Mouse (Mus musculus) lung, postnatal 10 days (tissue): ENCODE measurements at regions not wholly inside any gene's neighbourhood (a gene's known extent, or its start where the extent isn't known, plus 50 kb on each side); places are given as distances from the start of the nearest gene placed in this dataset.

ENCODE experiments used
- DNase-seq: peaks from one replicate; pipeline ENCODE4 v3.0.0; 2021

GRCm38 (mm10) chr12:26244701-26245100 is 170.4 kb downstream of the Rnf144a start:
- DNase-seq = no peak

DNA sequence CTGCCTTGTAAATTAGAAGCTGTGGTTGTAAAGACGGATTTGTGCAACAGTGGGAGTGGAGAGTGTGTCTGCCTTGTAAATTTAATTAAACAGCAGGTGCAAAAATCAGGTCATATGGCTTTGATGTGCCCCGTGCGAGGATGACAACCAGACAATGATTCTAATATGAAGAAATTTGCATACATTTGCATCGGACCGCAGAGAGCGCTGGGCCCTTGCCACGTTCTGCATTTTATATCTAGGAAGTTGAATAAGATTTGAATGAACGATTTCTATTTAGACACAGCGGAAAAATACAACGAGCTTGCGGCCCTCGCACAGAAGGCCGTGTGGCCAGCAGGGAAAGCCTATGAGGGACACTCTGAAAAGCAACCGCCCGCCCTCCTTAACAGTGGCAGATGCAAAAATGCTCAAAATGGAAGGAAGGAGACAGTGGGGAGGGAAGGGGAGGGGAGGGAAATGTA is 187.5 kb downstream of the Rnf144a start:
- no peak for DNase-seq

DNA sequence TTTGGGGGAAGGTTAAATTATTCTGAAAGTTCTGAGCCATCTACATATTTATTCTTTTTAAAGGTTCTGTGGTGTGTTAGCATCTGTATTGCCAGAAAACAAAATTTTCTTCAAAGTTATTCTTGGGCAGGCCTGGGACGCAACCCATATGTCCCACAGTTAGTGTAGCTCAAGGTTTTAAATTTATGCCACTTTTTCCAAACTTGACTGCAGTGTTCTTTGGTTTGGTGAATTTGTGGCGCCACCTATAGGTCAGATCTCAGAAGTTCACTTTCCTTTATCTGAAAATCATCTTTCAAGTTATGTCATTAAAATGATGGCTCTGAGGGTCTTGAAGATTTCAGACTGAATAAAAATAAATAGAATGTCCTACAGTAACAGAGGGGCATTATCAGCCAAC is 188.7 kb downstream of the Rnf144a start:
- DNase-seq = peak; percentile 41

GRCm38 (mm10) chr12:26212447-26212846 is 202.6 kb downstream of the Rnf144a start:
- DNase-seq = no peak

DNA sequence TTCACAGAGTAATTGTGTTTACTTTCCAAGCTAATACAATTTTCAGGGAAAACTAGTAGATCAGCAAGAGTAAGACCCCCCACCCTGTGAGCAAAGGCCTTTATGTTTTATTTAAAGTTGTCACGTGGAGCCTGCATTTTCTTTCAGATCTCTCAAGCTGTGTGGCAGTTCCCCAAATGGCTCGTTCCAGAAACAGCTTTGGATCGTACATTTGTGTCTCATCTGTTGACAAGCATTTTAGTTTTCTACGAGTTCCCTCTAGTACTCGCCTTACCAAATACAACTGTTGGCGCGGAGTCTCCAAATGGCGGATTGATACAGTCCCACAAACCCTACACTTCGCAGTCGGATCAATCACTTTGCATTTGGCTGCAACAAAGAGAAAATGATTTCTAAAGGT is 203.6 kb downstream of the Rnf144a start:
- DNase-seq = no peak

DNA sequence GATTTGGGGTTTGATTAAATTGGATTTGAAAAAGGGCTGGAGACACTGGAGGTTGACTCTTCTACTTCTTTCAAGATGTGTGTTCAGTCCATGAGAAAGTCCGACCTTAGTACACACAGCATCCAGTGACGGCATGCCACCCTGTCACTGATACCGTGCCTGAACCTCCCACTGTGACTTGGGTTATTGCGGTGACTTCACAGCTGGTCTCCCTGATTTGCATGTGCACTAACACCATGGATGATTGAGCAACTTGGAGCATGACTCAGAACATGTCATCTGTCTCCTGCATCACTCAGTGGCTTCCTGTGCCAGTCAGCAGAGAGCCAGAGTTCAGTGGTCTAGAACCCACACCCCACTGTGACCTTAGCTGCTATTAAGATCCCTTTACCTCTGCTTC is 208.3 kb downstream of the Rnf144a start:
- no peak for DNase-seq

DNA sequence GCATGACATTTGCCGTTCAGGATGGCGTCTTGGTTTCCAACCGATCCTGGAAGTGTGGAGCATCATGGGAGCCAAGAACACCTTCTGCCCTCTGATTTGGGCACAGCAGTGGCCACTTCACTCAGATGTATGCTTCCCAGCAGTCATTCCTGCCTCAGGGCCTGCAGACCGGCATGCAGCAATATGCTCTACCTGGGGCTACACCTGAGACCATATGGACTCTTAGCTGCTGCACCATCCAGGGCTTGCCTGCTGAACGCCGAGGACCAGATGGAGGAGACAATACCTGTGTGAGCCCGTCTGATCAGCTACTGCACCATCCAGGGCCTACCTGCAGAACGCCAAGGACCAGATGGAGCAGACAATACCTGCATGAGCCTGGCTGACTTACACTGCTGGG is 209.0 kb downstream of the Rnf144a start:
- DNase-seq = no peak

DNA sequence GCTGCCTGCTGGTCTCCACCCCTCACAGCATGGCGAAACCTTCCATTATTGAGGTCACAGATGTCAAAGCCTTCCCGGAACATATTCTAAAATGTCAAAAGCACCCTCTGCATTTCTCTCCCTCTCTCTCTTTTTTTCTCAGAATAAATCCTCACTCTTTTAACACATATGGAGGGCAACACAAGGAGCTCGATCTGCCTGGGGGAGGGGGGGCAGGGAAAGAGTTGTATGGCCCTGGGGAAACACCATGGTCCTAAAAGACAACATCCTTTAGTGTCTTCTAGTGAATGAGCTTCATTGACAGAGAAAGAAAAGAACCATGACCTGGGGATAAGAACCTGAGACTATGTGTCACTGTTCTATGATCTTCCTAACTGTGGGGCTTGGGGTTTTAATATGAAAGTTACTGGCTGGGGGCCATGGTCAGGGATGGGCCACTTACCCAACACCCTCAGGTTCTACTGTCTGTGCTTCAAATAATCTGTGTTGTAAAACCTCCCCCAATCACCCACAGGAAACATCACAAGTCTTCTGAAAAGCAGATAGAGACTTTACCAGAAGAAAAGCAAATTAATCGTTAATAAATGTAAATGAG is 223.0 kb downstream of the Rnf144a start:
- DNase-seq = no peak

- DNase-seq = no peak
Measured at GRCm38 (mm10) chr12:26191268-26191981, 223.6 kb downstream of the Rnf144a start.

DNA sequence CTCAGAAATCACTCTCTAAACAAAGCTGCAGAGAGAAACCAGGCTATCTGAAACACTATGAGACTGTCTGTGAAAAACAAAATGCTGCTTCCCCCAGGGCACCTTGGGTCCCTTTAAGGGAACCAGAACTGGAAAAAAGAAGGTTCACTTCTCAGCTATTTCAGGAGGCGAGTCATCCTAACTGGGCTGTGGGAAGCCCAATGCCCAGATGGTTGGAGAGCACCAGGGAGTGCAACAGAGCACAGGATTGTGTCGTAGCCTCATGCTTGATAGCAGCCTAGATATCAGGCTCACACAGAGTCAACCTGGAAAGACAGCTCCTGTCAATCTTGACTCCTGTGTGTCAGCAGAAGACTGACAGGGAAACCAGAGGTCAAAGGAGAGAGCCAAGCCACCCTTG is 226.1 kb downstream of the Rnf144a start:
- DNase-seq = no peak

GRCm38 (mm10) chr12:26187091-26187862 is 227.8 kb downstream of the Rnf144a start:
- no peak for DNase-seq

GRCm38 (mm10) chr12:26184701-26185460 is 230.2 kb downstream of the Rnf144a start:
- DNase-seq = no peak

- no peak for DNase-seq
Measured at GRCm38 (mm10) chr12:26183021-26183420, 232.0 kb downstream of the Rnf144a start.

DNA sequence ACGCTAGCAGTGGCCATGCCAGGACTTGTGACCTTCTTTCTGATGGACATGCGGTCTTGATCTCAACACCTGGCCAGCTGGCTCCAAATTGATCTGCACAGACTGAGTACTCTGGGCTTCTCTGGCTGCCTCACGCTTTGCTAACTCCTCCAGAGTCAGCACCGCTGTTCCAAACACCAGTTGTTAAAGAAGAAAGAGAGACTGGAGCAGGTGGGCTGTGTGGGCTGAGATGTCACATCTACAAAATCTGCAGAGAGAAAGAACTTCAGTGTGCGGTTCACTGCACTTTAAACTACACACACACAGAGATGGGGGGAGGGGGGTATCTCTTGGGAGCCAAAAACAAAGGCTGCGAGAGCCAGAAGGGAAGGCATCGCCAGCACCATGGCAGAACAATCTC is 234.2 kb downstream of the Rnf144a start:
- DNase-seq = no peak

GRCm38 (mm10) chr12:26176231-26176662 is 238.8 kb downstream of the Rnf144a start:
- no peak for DNase-seq

DNA sequence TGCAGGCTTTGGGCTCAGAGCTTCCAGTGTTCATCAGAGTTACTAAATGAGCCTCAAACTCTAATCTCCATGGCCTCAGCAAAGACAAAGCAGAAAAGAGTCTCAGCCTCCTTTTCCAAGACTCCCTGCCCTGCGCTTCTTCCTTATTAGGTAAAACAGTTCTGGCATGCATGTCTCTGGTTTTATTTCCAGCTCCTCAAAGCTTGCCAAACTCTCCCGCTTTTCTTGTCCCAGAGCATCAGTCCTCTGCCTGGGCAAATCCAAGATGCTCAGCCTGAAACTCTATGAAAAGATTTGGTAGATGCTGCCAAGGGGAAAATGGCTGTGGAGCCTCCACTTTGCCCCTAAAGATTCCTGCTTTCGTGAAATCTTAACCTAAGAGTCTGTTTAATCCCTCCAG is 251.6 kb downstream of the Rnf144a start:
- DNase-seq = peak; percentile 37

GRCm38 (mm10) chr12:26160861-26161615 is 254.0 kb downstream of the Rnf144a start:
- no peak for DNase-seq

GRCm38 (mm10) chr12:26152992-26153391 is 262.1 kb downstream of the Rnf144a start:
- DNase-seq = no peak

GRCm38 (mm10) chr12:26146336-26146735 is 268.7 kb downstream of the Rnf144a start:
- no peak for DNase-seq

- peak; percentile 3 for DNase-seq
Measured at GRCm38 (mm10) chr12:26145085-26145714, 269.9 kb downstream of the Rnf144a start.

DNA sequence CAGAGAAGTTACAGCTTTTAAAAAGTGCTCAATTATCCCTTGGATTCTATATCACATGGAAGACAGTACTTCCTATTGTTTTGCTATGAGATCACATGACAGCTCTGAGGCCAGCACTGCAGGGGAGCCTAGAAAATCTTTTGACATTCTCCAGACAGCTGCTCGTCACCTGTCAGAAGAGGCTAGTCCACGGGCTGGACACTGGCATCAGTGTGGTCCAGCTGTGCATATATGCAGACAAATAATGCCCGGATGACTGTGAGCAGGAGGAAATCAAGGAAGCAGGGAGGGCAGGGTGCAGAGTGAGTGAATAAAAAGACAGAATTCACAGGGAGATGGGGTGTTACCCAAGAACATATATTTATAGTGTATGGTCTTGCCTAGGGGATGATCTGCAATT is 270.4 kb downstream of the Rnf144a start:
- no peak for DNase-seq

DNA sequence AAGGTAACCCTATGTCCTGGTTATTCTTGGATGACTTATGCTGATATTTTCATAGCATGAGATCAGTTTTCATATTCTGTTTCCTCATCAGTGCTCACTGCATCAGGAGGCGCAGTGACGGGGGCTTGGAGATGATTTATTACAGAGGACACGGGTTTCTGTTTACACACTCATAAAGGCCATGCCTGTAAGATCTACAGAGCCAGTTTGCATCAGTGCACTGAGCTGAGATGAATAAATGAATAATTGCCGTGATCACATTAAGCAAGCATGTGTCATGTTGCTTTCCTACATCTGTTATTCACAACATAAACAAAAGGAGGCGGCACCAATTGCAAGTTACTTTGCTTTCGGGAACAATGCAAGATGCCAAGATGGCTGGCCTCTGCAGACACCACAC is 271.6 kb downstream of the Rnf144a start:
- DNase-seq = no peak
